Mouse (Mus musculus) bone marrow macrophage, adult 2 months (primary cell): ENCODE results near the gene Sec24b. TPM values are rescaled to one million over a fixed set of nuclear protein-coding genes. Genes with fewer than 3 reads are reported as not detected.
A peak's percentile ranks its signal among the peaks of the same experiment; 100 is the strongest.

ENCODE experiments used
- H3K27ac ChIP-seq: 2 replicates; pipeline ENCODE4 v1.5.1; 2012; ENCODE audit warnings: low read depth, low read length; ENCODE audit not compliant: insufficient read depth
- H3K4me1 ChIP-seq: 2 replicates; pipeline ENCODE4 v1.6.1; 2012; ENCODE audit warnings: low read length; ENCODE audit not compliant: control insufficient read depth, insufficient read depth
- H3K4me3 ChIP-seq: 2 replicates; pipeline ENCODE4 v1.5.1; 2012; ENCODE audit warnings: mild to moderate bottlenecking, low read length, moderate library complexity; ENCODE audit not compliant: insufficient read depth
- CTCF ChIP-seq: IDR thresholded peaks from 2 replicates; pipeline ENCODE4 v1.5.1; 2012; ENCODE audit warnings: low read depth, mild to moderate bottlenecking, low read length, moderate library complexity
- POLR2A ChIP-seq: IDR thresholded peaks from 2 replicates; pipeline ENCODE4 v1.6.1; 2012; ENCODE audit warnings: mild to moderate bottlenecking, low read depth, low read length, borderline replicate concordance
- polyA plus RNA-seq: library from polyadenylated mRNA; stranded (reverse); fragments of >200 nt; gene quantifications from 2 replicates; pipeline ENCODE4 v1.2.4, GENCODE M21; 2012; ENCODE audit not compliant: missing spikeins, insufficient read depth, insufficient read length

Gene Sec24b
- 68.3 and 76.7 TPM in 2 replicates for polyA plus RNA-seq

GRCm38 (mm10) chr3:130061281-130061680, at the start of gene Sec24b:
Sec24b (minus strand) TSS chr3:130061553.
- Histone ChIP-seq H3K27ac (peak within 1 kb of the TSS; percentile 78), H3K4me1 (peaks cover 39% of the 10 kb centered on the region), H3K4me3 (peak within 1 kb of the TSS; percentile 88)
- TF ChIP-seq POLR2A (no peak), CTCF (no peak)

- Histone ChIP-seq H3K27ac (no peak overlapping the region), H3K4me3 (no peak overlapping the region), H3K4me1 (no peaks in the 10 kb centered on the region)
- TF ChIP-seq POLR2A (no peak), CTCF (no peak)
Observed at GRCm38 (mm10) chr3:130104471-130104870, 43.1 kb upstream of the Sec24b start.

- no peak overlapping the region for H3K4me3 ChIP-seq
- H3K27ac ChIP-seq, result no peak overlapping the region
- no peaks in the 10 kb centered on the region for H3K4me1 ChIP-seq
- peak; percentile 64 for TF ChIP-seq CTCF
- TF ChIP-seq POLR2A, result no peak
Observed at GRCm38 (mm10) chr3:130103486-130103885, 42.1 kb upstream of the Sec24b start.

GRCm38 (mm10) chr3:130095160-130095781, 33.9 kb upstream of the Sec24b start:
- Histone ChIP-seq H3K4me3 (no peak overlapping the region), H3K27ac (no peak overlapping the region)
- TF ChIP-seq POLR2A, result no peak
- TF ChIP-seq CTCF, result no peak

GRCm38 (mm10) chr3:130094125-130094704, 32.9 kb upstream of the Sec24b start:
- TF ChIP-seq CTCF (no peak), POLR2A (no peak)
- peaks cover 5% of the 10 kb centered on the region for H3K4me1 ChIP-seq
- H3K27ac ChIP-seq, result no peak overlapping the region
- H3K4me3 ChIP-seq, result no peak overlapping the region

More at GRCm38 (mm10) chr3:130095160-130095781, 33.9 kb upstream of the Sec24b start:
- peaks cover 5% of the 10 kb centered on the region for H3K4me1 ChIP-seq

GRCm38 (mm10) chr3:130090460-130090859, 29.1 kb upstream of the Sec24b start:
- peaks cover 5% of the 10 kb centered on the region for H3K4me1 ChIP-seq
- no peak overlapping the region for H3K4me3 ChIP-seq
- no peak overlapping the region for H3K27ac ChIP-seq
- TF ChIP-seq CTCF (no peak), POLR2A (no peak)

- Histone ChIP-seq H3K27ac (no peak overlapping the region), H3K4me1 (peaks cover 5% of the 10 kb centered on the region), H3K4me3 (no peak overlapping the region)
- TF ChIP-seq POLR2A (no peak), CTCF (no peak)
Observed at GRCm38 (mm10) chr3:130088654-130089053, 27.3 kb upstream of the Sec24b start.

GRCm38 (mm10) chr3:130087466-130087865, 26.1 kb upstream of the Sec24b start:
- Histone ChIP-seq H3K27ac (no peak overlapping the region), H3K4me1 (peaks cover 5% of the 10 kb centered on the region), H3K4me3 (no peak overlapping the region)
- no peak for TF ChIP-seq CTCF
- TF ChIP-seq POLR2A, result no peak

GRCm38 (mm10) chr3:130086372-130087080, 25.2 kb upstream of the Sec24b start:
- H3K4me1 ChIP-seq, result peaks cover 5% of the 10 kb centered on the region
- H3K4me3 ChIP-seq, result no peak overlapping the region
- H3K27ac ChIP-seq, result no peak overlapping the region
- TF ChIP-seq POLR2A (no peak), CTCF (no peak)

GRCm38 (mm10) chr3:130083312-130083711, 22.0 kb upstream of the Sec24b start:
- Histone ChIP-seq H3K4me1 (no peaks in the 10 kb centered on the region), H3K27ac (no peak overlapping the region), H3K4me3 (no peak overlapping the region)
- no peak for TF ChIP-seq POLR2A
- no peak for TF ChIP-seq CTCF
